Mouse (Mus musculus): Measurements from ENCODE around the gene Lrmp.

DNA sequence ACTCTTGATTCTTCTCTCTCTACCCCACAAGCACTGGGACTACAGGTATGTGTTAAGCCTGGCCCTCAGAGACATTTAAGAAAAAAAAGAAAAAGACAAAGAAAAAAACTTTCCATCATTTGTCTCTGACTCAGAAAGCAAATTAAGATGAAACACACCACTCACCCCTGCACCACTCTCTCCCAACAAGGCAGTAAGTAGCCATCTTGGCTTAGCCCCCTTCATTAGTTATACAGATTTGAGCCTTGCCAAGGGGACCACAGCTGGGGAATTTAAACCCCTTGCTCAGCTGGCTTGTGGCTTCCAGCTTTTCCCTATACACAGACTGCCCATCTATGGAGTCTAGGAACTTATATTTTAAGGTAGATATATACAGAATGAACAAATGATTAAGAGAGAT is 41.0 kb upstream of the Lrmp start:
- TF ChIP-seq POLR2A (IDR thresholded peaks at IDR 0.05; ENCODE audit: borderline replicate concordance, insufficient read depth, low read length): no peak
- no peak for TF ChIP-seq CTCF (IDR thresholded peaks at IDR 0.05; ENCODE audit: borderline replicate concordance, insufficient read depth, low read depth, low read length)
